Mouse (Mus musculus) small intestine, adult 2 months (tissue): ENCODE measurements around the gene Ckm.

ENCODE experiments used
- CTCF ChIP-seq: fragments of 200-500 bp; IDR thresholded peaks from 2 replicates; pipeline ENCODE4 v1.5.1; 2012; ENCODE audit warnings: low read depth, mild to moderate bottlenecking, control low read depth, inconsistent platforms, low read length, moderate library complexity, mixed read lengths; ENCODE audit not compliant: insufficient replicate concordance, insufficient read length; ENCODE audit errors: extremely low read depth
- POLR2A ChIP-seq: fragments of 200-500 bp; IDR thresholded peaks from 2 replicates; pipeline ENCODE4 v1.6.1; 2012; ENCODE audit warnings: low read depth, mild to moderate bottlenecking, control low read depth, inconsistent platforms, low read length, moderate library complexity

- no peak for TF ChIP-seq CTCF
- TF ChIP-seq POLR2A, result no peak
Measured at GRCm38 (mm10) chr7:19403731-19404296, 762 bp upstream of the Ckm start, which contains the start of gene Klc3.
